Mouse (Mus musculus) MEL (cell line): Measurements from ENCODE around the gene Nudt16l1. TPM values are rescaled to one million over a fixed set of nuclear protein-coding genes. Genes with fewer than 3 reads are reported as not detected.

ENCODE experiments used
- DNase-seq: peaks from one replicate; pipeline ENCODE4 v3.0.0; 2011; ENCODE audit warnings: low read depth, low spot score
- H3K27ac ChIP-seq: 2 replicates; pipeline ENCODE4 v1.5.1; 2012; ENCODE audit warnings: low read depth, mild to moderate bottlenecking, control low read depth, low read length, moderate library complexity; ENCODE audit not compliant: control insufficient read depth
- H3K27me3 ChIP-seq, 2 experiments: fragments of 150-350 bp in 1 of 2; sonication (generic) in 1 of 2; 2 replicates each; pipeline ENCODE4 v1.6.1; 2012; ENCODE audit warnings: low read length in 2 of 2, mild to moderate bottlenecking in 2 of 2, improper control_type of control experiment in 1 of 2, moderate library complexity in 1 of 2; ENCODE audit not compliant: insufficient read depth in 2 of 2, control insufficient read depth in 1 of 2
- H3K36me3 ChIP-seq, 2 experiments: 2 replicates each; pipeline ENCODE4 v1.6.1; 2012 to 2014; ENCODE audit warnings: low read length in 2 of 2, improper control_type of control experiment in 1 of 2, inconsistent platforms in 1 of 2, mild to moderate bottlenecking in 1 of 2; ENCODE audit not compliant: insufficient read depth in 2 of 2, control insufficient read depth in 1 of 2
- H3K4me1 ChIP-seq, 2 experiments: fragments of 150-350 bp in 1 of 2; sonication (generic) in 1 of 2; 2 replicates each; pipeline ENCODE4 v1.6.1; 2012; ENCODE audit warnings: low read length in 2 of 2, improper control_type of control experiment in 1 of 2, mild to moderate bottlenecking in 1 of 2; ENCODE audit not compliant: insufficient read depth in 2 of 2, control insufficient read depth in 1 of 2
- H3K4me3 ChIP-seq, 2 experiments: fragments of 150-350 bp in 1 of 2; sonication (generic) in 1 of 2; 2 replicates each; pipeline ENCODE4 v1.5.1; 2012; ENCODE audit warnings: low read depth in 2 of 2, low read length in 2 of 2, mild to moderate bottlenecking in 2 of 2, moderate library complexity in 2 of 2, control low read depth in 1 of 2, improper control_type of control experiment in 1 of 2; ENCODE audit not compliant: control insufficient read depth in 1 of 2, insufficient read depth in 1 of 2
- H3K79me2 ChIP-seq: 2 replicates; pipeline ENCODE4 v1.6.1; 2012; ENCODE audit warnings: mild to moderate bottlenecking, low read length, moderate library complexity; ENCODE audit not compliant: control insufficient read depth, poor library complexity, insufficient read depth
- H3K9ac ChIP-seq: 2 replicates; pipeline ENCODE4 v1.6.1; 2012; ENCODE audit warnings: low read depth, mild to moderate bottlenecking, control low read depth, low read length, moderate library complexity; ENCODE audit not compliant: control insufficient read depth, poor library complexity, severe bottlenecking
- H3K9me3 ChIP-seq: fragments of 150-350 bp; sonication (generic); replicated peaks from 2 replicates; pipeline ENCODE4 v1.6.1; 2012; ENCODE audit warnings: mild to moderate bottlenecking, low read length, improper control_type of control experiment, moderate library complexity; ENCODE audit not compliant: insufficient read depth
- BHLHE40 ChIP-seq: IDR thresholded peaks from 2 replicates; pipeline ENCODE4 v1.6.1; 2012; ENCODE audit warnings: low read depth, mild to moderate bottlenecking, inconsistent platforms, low read length, improper control_type of control experiment, borderline replicate concordance
- CTCF ChIP-seq, 3 experiments: IDR thresholded peaks in 2 of 3; conservative IDR thresholded peaks in 1 of 3; 2 replicates each; pipeline ENCODE4 v1.5.1; 2011 to 2012; ENCODE audit warnings: low read length in 3 of 3, low read depth in 2 of 3, mild to moderate bottlenecking in 2 of 3, improper control_type of control experiment in 1 of 3, inconsistent platforms in 1 of 3, mixed read lengths in 1 of 3, moderate library complexity in 1 of 3; ENCODE audit not compliant: control insufficient read depth in 1 of 3, insufficient read depth in 1 of 3, poor library complexity in 1 of 3, severe bottlenecking in 1 of 3
- E2F4 ChIP-seq: IDR thresholded peaks from 2 replicates; pipeline ENCODE4 v1.6.1; 2011; ENCODE audit warnings: low read depth, low read length, improper control_type of control experiment, borderline replicate concordance
- EP300 ChIP-seq, 2 experiments: IDR thresholded peaks; 2 replicates each; pipeline ENCODE4 v1.6.1; 2011; ENCODE audit warnings: improper control_type of control experiment in 2 of 2, low read length in 2 of 2, low read depth in 1 of 2, mild to moderate bottlenecking in 1 of 2
- GATA1 ChIP-seq: IDR thresholded peaks from 2 replicates; pipeline ENCODE4 v1.6.1; 2011; ENCODE audit warnings: low read depth, low read length, improper control_type of control experiment
- MAFK ChIP-seq: IDR thresholded peaks from 2 replicates; pipeline ENCODE4 v1.6.1; 2011; ENCODE audit warnings: low read depth, mild to moderate bottlenecking, low read length, improper control_type of control experiment, borderline replicate concordance
- MAZ ChIP-seq: IDR thresholded peaks from 2 replicates; pipeline ENCODE4 v1.6.1; 2012; ENCODE audit warnings: low read depth, mild to moderate bottlenecking, inconsistent platforms, low read length, improper control_type of control experiment
- MEF2A ChIP-seq: IDR thresholded peaks from 2 replicates; pipeline ENCODE4 v1.6.1; 2014; ENCODE audit warnings: low read depth, mild to moderate bottlenecking, inconsistent platforms, low read length, improper control_type of control experiment; ENCODE audit not compliant: poor library complexity, insufficient replicate concordance, severe bottlenecking; ENCODE audit errors: extremely low read depth
- MYC ChIP-seq: IDR thresholded peaks from 2 replicates; pipeline ENCODE4 v1.6.1; 2011; ENCODE audit warnings: low read depth, mild to moderate bottlenecking, low read length, improper control_type of control experiment, moderate library complexity
- POLR2A ChIP-seq, 2 experiments: IDR thresholded peaks; 2 replicates each; pipeline ENCODE4 v1.6.1; 2011 to 2012; ENCODE audit warnings: low read length in 2 of 2, mild to moderate bottlenecking in 2 of 2, control low read depth in 1 of 2, improper control_type of control experiment in 1 of 2, low read depth in 1 of 2, moderate library complexity in 1 of 2; ENCODE audit not compliant: control insufficient read depth in 1 of 2, insufficient read depth in 1 of 2, poor library complexity in 1 of 2
- POLR2AphosphoS2 ChIP-seq: IDR thresholded peaks from 2 replicates; pipeline ENCODE4 v1.6.1; 2011; ENCODE audit warnings: low read length, improper control_type of control experiment
- RAD21 ChIP-seq: IDR thresholded peaks from 2 replicates; pipeline ENCODE4 v1.6.1; 2011; ENCODE audit warnings: mild to moderate bottlenecking, low read depth, low read length, improper control_type of control experiment
- SMC3 ChIP-seq: IDR thresholded peaks from 2 replicates; pipeline ENCODE4 v1.6.1; 2011; ENCODE audit warnings: low read depth, low read length, improper control_type of control experiment
- TCF12 ChIP-seq: IDR thresholded peaks from 2 replicates; pipeline ENCODE4 v1.6.1; 2014; ENCODE audit warnings: low read depth, mild to moderate bottlenecking, inconsistent platforms, low read length, improper control_type of control experiment, moderate library complexity
- USF1 ChIP-seq: IDR thresholded peaks from 2 replicates; pipeline ENCODE4 v1.6.1; 2014; ENCODE audit warnings: low read depth, mild to moderate bottlenecking, inconsistent platforms, low read length, improper control_type of control experiment, moderate library complexity
- ZC3H11A ChIP-seq: IDR thresholded peaks from 2 replicates; pipeline ENCODE4 v1.6.1; 2012; ENCODE audit warnings: low read depth, mild to moderate bottlenecking, inconsistent platforms, low read length, improper control_type of control experiment
- ZNF384 ChIP-seq: IDR thresholded peaks from 2 replicates; pipeline ENCODE4 v1.6.1; 2012; ENCODE audit warnings: low read depth, mild to moderate bottlenecking, inconsistent platforms, low read length, improper control_type of control experiment
- polyA plus RNA-seq, 2 experiments: library from polyadenylated mRNA; stranded (reverse) in 1 of 2; unstranded in 1 of 2; fragments of >175 nt in 1 of 2; fragments of >200 nt in 1 of 2; gene quantifications; 2 replicates each; pipeline versions ENCODE4 v1.2.1 to v1.2.4; 2012; ENCODE audit warnings: low replicate concordance in 2 of 2, low read depth in 1 of 2; ENCODE audit not compliant: insufficient read length in 2 of 2, insufficient read depth in 1 of 2, missing spikeins in 1 of 2
- total RNA-seq: library from RNA; depleted of rRNA; stranded (reverse); fragments of 300-350 nt; gene quantifications from 2 replicates; pipeline ENCODE4 v1.2.3, GENCODE M21; 2012

The Nudt16l1 gene
- total and polyA plus RNA-seq, 3 experiments, result 41.1 to 69.3 TPM; not detected in 1

GRCm38 (mm10) chr16:4912907-4913782 is 25.4 kb upstream of the Nudt16l1 start:
- H3K9ac ChIP-seq, result no peak overlapping the region
- TF ChIP-seq POLR2AphosphoS2, result no peak
- TF ChIP-seq MYC, result no peak
- no peak for TF ChIP-seq MEF2A
- no peak for TF ChIP-seq MAFK
- TF ChIP-seq POLR2A (IDR thresholded peaks at IDR 0.05; ENCODE audit: control insufficient read depth in 1 of 2, insufficient read depth in 1 of 2, low read depth in 1 of 2, low read length in 2 of 2, poor library complexity in 1 of 2), result no peak
- TF ChIP-seq GATA1, result no peak
- no peak for TF ChIP-seq SMC3
- TF ChIP-seq ZC3H11A, result no peak
- TF ChIP-seq MAZ, result no peak
- TF ChIP-seq E2F4, result no peak
- no peaks in the 10 kb centered on the region for H3K9me3 ChIP-seq
- H3K79me2 ChIP-seq, result no peaks in the 10 kb centered on the region
- H3K27me3 ChIP-seq, result no peaks in the 10 kb centered on the region
- H3K36me3 ChIP-seq, result no peaks in the 10 kb centered on the region; a peak in 1 of 4 replicates
- no peak for DNase-seq
- H3K27ac ChIP-seq, result no peak overlapping the region
- no peak overlapping the region for H3K4me3 ChIP-seq
- H3K4me1 ChIP-seq, result no peaks in the 10 kb centered on the region

- H3K27me3 ChIP-seq, result no peaks in the 10 kb centered on the region
- TF ChIP-seq POLR2A (IDR thresholded peaks at IDR 0.05; ENCODE audit: control insufficient read depth in 1 of 2, insufficient read depth in 1 of 2, low read depth in 1 of 2, low read length in 2 of 2, poor library complexity in 1 of 2) (no peak), TCF12 (no peak), EP300 (IDR thresholded peaks at IDR 0.05; ENCODE audit: low read depth in 1 of 2, low read length in 2 of 2) (no peak), USF1 (no peak), ZC3H11A (peak; percentile 53), GATA1 (no peak), BHLHE40 (no peak), SMC3 (peak; percentile 78), ZNF384 (peak; percentile 92), CTCF (IDR thresholded peaks at IDR 0.05 in 2 of 3, conservative IDR thresholded peaks at IDR 0.05 in 1 of 3; ENCODE audit: control insufficient read depth in 1 of 3, insufficient read depth in 1 of 3, low read depth in 2 of 3, low read length in 3 of 3, poor library complexity in 1 of 3, severe bottlenecking in 1 of 3) (peak; percentile 75 to 96 (median 88)), RAD21 (peak; percentile 84)
- H3K9ac ChIP-seq, result no peak overlapping the region
- no peaks in the 10 kb centered on the region; a peak in 1 of 4 replicates for H3K36me3 ChIP-seq
- H3K4me1 ChIP-seq, result no peaks in the 10 kb centered on the region
- no peaks in the 10 kb centered on the region for H3K79me2 ChIP-seq
- H3K27ac ChIP-seq, result no peak overlapping the region
- no peaks in the 10 kb centered on the region for H3K9me3 ChIP-seq
- DNase-seq, result peak; percentile 69
- H3K4me3 ChIP-seq, result no peak overlapping the region
These were observed 24.5 kb upstream of the Nudt16l1 start for GRCm38 (mm10) chr16:4913783-4914735.
